Mouse (Mus musculus) urinary bladder, postnatal 14 days (tissue): ENCODE measurements around the gene Olfr1098.

Experiments used
- DNase-seq: peaks from one replicate; pipeline ENCODE4 v3.0.0; 2021; ENCODE audit warnings: low spot score

Olfr1098 gene

GRCm38 (mm10) chr2:86924445-86924844, at the start of gene Olfr1098:
Gene Olfr1098, minus strand, starts transcription at chr2:86924545.
- DNase-seq: no peak

GRCm38 (mm10) chr2:86960593-86960992, 36.2 kb upstream of the Olfr1098 start, which contains the start of gene Olfr1099:
Gene Olfr1099, minus strand, starts transcription at chr2:86960693.
- DNase-seq: no peak

GRCm38 (mm10) chr2:86926557-86926956, 2.2 kb upstream of the Olfr1098 start:
- DNase-seq: no peak

GRCm38 (mm10) chr2:86905647-86906046, 18.7 kb downstream of the Olfr1098 start:
- no peak for DNase-seq

GRCm38 (mm10) chr2:86892116-86892515, 32.2 kb downstream of the Olfr1098 start, which contains the start of gene Olfr1097:
Gene Olfr1097, minus strand, starts transcription at chr2:86892216.
- no peak for DNase-seq

GRCm38 (mm10) chr2:86874702-86875101, 49.6 kb downstream of the Olfr1098 start, which contains the start of gene Gm13723:
Gene Gm13723, minus strand, starts transcription at chr2:86874802.
- DNase-seq: no peak
